Mouse (Mus musculus) stomach, postnatal 0 days (tissue): ENCODE measurements around the gene Eif6. TPM values are rescaled to one million over a fixed set of nuclear protein-coding genes. Genes with fewer than 3 reads are reported as not detected.

Source experiments
- ATAC-seq: fragments of 200-750 bp; cut with Nextera tagmentation; 2 replicates; pipeline ENCODE4 v1.8.0; 2017; ENCODE audit not compliant: low FRiP score, low TSS enrichment
- DNase-seq: peaks from one replicate; pipeline ENCODE4 v3.0.0-alpha.2; 2016; ENCODE audit warnings: low spot score
- H3K27ac ChIP-seq: fragments of 300-500 bp; sonication (generic); replicated peaks from 2 replicates; pipeline ENCODE4 v1.5.1; 2014; ENCODE audit warnings: mild to moderate bottlenecking, control low read depth
- H3K27me3 ChIP-seq: fragments of 300-500 bp; sonication (generic); 2 replicates; pipeline ENCODE4 v1.6.1; 2014; ENCODE audit warnings: low read length; ENCODE audit not compliant: control insufficient read depth, insufficient read depth
- H3K36me3 ChIP-seq: fragments of 300-500 bp; sonication (generic); 2 replicates; pipeline ENCODE4 v1.6.1; 2014; ENCODE audit warnings: low read length, mixed read lengths; ENCODE audit not compliant: control insufficient read depth, insufficient read depth
- H3K4me1 ChIP-seq: fragments of 300-500 bp; sonication (generic); replicated peaks from 2 replicates; pipeline ENCODE4 v1.6.1; 2014; ENCODE audit warnings: antibody characterized with exemption; ENCODE audit not compliant: control insufficient read depth, insufficient read depth
- H3K4me2 ChIP-seq: fragments of 300-500 bp; sonication (generic); replicated peaks from 2 replicates; pipeline ENCODE4 v1.6.1; 2014; ENCODE audit warnings: low read depth, mild to moderate bottlenecking, control low read depth, moderate library complexity
- H3K4me3 ChIP-seq: fragments of 300-500 bp; sonication (generic); 2 replicates; pipeline ENCODE4 v1.5.1; 2014; ENCODE audit warnings: low read depth, low read length, control low read depth
- H3K9ac ChIP-seq: fragments of 300-500 bp; sonication (generic); 2 replicates; pipeline ENCODE4 v1.6.1; 2014; ENCODE audit warnings: mild to moderate bottlenecking, low read length, control low read depth, mixed read lengths
- H3K9me3 ChIP-seq: fragments of 300-500 bp; sonication (generic); 2 replicates; pipeline ENCODE4 v1.6.1; 2016; ENCODE audit warnings: low read length; ENCODE audit not compliant: control insufficient read depth
- CTCF ChIP-seq: IDR thresholded peaks from 2 replicates; pipeline ENCODE4 v1.5.1; 2016; ENCODE audit warnings: antibody characterized with exemption, low read depth, mild to moderate bottlenecking, moderate library complexity
- EP300 ChIP-seq: optimal IDR thresholded peaks from 2 replicates; pipeline ENCODE3; 2016; ENCODE audit warnings: antibody characterized with exemption
- WGBS: fragments of 180-500 bp; shearing (Covaris S2); extraction: QIAGEN DNeasy Blood & Tissue Kit; methylation state at CpG from one replicate; pipeline ENCODE4 v1.1.7; 2014; 5-methylcytosine and 5-hydroxymethylcytosine counted together
- polyA plus RNA-seq: library from polyadenylated mRNA; unstranded; fragments of >200 nt; fragmentation: Nextera tagmentation; extraction: Ambion mirVana; gene quantifications from 2 replicates; pipeline ENCODE4 v1.2.1, GENCODE M21; 2015

The Eif6 gene
- polyA plus RNA-seq, 1 experiment from 2014 or later = 310 TPM

- Histone ChIP-seq H3K9ac (no peak overlapping the region), H3K4me1 (no peaks in the 10 kb centered on the region), H3K27me3 (peaks cover 5% of the 10 kb centered on the region; the same call in 1 of the 2 replicates), H3K9me3 (no peaks in the 10 kb centered on the region), H3K4me3 (no peak overlapping the region), H3K4me2 (no peak overlapping the region), H3K36me3 (no peaks in the 10 kb centered on the region), H3K27ac (no peak overlapping the region)
- no peak for ATAC-seq
- 39% methylated on average over 7 of the region's 7 CpGs for WGBS
- DNase-seq = no peak
- TF ChIP-seq CTCF = no peak
- TF ChIP-seq EP300 = no peak
Measured at GRCm38 (mm10) chr2:155779066-155779465, 47.7 kb downstream of the Eif6 start.

DNA sequence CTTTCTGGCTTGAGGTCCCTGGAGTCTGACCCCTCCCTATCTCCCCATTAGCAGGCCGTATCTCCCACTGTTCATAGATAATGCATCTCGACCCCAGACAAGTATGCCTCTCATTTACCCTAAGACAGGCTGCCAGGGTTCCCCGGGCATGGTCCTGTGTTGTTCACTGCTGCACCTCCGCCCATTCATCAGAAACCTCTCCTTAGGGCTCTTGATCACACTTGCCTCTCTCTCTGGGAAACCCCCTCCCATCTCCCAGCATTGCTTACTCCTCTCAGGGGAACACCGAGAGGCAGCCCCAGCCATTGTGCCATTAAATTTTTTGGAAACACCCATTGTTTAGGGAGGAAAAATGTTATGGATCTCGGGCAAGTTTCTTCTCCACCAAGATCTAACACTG lies 48.7 kb downstream of the Eif6 start:
- no peak overlapping the region for H3K4me3 ChIP-seq
- H3K9ac ChIP-seq = no peak overlapping the region
- no peaks in the 10 kb centered on the region for H3K9me3 ChIP-seq
- DNase-seq = no peak
- H3K4me1 ChIP-seq = no peaks in the 10 kb centered on the region
- no peak for ATAC-seq
- H3K27ac ChIP-seq = no peak overlapping the region
- WGBS = 60% methylated on average over 6 of the region's 6 CpGs
- no peaks in the 10 kb centered on the region for H3K36me3 ChIP-seq
- H3K27me3 ChIP-seq = peaks cover 5% of the 10 kb centered on the region; the same call in 1 of the 2 replicates
- no peak overlapping the region for H3K4me2 ChIP-seq
- no peak for TF ChIP-seq EP300
- no peak for TF ChIP-seq CTCF

DNA sequence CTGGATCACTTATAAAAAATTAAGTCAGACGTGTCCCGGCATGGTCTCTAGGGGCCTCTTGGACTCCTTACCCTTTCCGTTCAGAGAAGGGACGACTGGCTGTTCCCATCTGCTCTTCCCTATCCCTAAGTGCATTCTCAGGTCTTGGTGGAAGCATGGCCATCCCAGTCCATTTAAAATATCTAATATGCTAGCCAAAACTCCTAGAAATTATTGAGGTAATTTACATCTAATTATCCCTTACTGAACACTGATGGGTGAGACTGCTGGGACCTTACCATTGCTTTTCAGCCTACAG lies 49.1 kb downstream of the Eif6 start:
- TF ChIP-seq EP300 = no peak
- TF ChIP-seq CTCF = no peak
- Histone ChIP-seq H3K27me3 (peaks cover 5% of the 10 kb centered on the region; the same call in 1 of the 2 replicates), H3K4me2 (no peak overlapping the region), H3K36me3 (no peaks in the 10 kb centered on the region), H3K4me1 (no peaks in the 10 kb centered on the region), H3K9me3 (no peaks in the 10 kb centered on the region), H3K4me3 (no peak overlapping the region), H3K9ac (no peak overlapping the region), H3K27ac (no peak overlapping the region)
- 80% methylated on average over 4 of the region's 4 CpGs for WGBS
- no peak for DNase-seq
- no peak for ATAC-seq

DNA sequence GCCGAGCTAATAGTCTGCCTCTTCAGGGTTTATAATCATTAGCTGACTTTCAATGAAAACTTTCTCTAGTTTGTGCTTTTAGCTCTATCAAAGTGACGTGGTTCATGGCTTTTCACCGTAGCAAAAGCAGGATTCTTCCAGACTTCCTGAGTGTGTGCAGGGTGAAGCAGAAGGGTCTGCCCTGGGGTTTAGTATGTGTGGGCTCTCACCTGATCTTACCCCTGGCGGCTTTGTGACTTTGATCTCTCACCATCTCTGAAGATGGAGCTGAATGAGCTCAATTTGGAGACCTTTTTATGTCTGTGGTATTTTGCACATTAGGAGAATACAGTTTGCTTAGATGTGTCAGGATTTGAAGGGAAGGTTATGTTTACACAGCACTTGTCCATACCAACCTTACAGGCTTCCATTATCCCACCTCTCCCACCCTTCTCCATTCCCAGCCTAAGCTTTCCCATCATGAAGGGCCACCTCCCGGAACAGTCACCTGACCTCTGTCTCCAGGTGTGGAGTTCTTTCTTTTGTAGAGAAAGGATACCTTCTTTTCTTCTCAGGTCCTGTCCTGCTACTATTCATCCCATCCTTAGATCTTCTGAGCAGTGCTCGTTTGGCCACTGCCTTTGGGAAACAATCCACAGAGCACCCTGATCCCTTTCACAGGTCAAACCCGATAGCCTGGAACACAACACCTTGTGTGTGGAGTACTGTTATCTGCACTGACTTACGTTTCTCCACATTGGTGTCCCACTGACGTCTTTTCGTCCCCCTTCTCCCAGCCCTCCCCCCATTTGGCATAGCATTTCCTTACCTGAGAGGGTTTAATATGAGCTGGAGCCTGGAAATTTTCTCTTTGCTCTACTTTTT lies 49.7 kb downstream of the Eif6 start:
- Histone ChIP-seq H3K9ac (no peak overlapping the region), H3K27ac (no peak overlapping the region), H3K27me3 (peaks cover 5% of the 10 kb centered on the region; the same call in 1 of the 2 replicates), H3K36me3 (no peaks in the 10 kb centered on the region), H3K9me3 (no peaks in the 10 kb centered on the region), H3K4me3 (no peak overlapping the region), H3K4me1 (no peaks in the 10 kb centered on the region), H3K4me2 (no peak overlapping the region)
- no peak for ATAC-seq
- no peak for TF ChIP-seq CTCF
- TF ChIP-seq EP300 = no peak
- WGBS = 52% methylated on average over 10 of the region's 10 CpGs
- DNase-seq = no peak

DNA sequence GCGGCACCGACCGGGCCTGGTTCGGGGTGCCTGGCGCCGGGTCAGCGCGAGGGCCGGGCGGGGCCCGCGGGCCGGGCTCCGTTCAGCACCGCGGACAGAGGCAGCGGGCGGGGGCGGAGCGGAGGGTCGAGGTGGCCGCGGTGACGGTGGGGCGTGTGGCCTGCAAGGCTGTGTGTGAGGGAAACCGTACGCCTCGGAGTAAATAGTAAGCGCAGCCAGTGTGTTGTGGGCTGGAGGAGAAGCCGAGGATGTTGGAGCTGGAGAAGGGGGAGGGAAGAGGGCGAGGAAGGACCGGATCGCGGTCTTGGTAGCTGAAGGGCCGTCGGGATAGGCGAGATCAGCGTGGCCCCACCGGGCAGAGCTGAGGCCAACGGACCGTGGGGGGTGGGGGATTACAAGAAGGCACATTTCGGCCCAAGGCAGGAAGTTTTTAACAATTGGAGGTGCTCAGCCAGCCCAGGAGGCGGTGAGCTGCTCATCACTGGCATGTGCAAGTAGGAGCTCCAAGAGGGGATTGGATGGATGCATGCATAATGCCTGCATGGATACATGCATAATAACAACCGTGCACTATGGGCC lies 51.0 kb downstream of the Eif6 start:
- Histone ChIP-seq H3K27ac (no peak overlapping the region), H3K4me2 (peak overlapping the region; percentile 75), H3K9me3 (no peaks in the 10 kb centered on the region), H3K36me3 (no peaks in the 10 kb centered on the region), H3K4me3 (peak overlapping the region; percentile 36), H3K27me3 (peaks cover 5% of the 10 kb centered on the region; the same call in 1 of the 2 replicates), H3K4me1 (no peaks in the 10 kb centered on the region), H3K9ac (peak overlapping the region; percentile 38; the same call in 1 of the 2 replicates)
- peak; percentile 77 for DNase-seq
- TF ChIP-seq CTCF (no peak), EP300 (no peak)
- ATAC-seq = peak; percentile 80
- 2% methylated on average over 28 of the region's 44 CpGs for WGBS
